Mouse (Mus musculus) testis, postnatal 10 days (tissue): ENCODE data around the gene Rpp14.
"Not testable (repeated sequence)": the region's sequence is repeated elsewhere in the genome, so short reads cannot be mapped to it uniquely, and the experiment has no call there.

Experiments
- DNase-seq: peaks from one replicate; pipeline ENCODE4 v3.0.0; 2021; ENCODE audit warnings: low spot score

Gene Rpp14

DNA sequence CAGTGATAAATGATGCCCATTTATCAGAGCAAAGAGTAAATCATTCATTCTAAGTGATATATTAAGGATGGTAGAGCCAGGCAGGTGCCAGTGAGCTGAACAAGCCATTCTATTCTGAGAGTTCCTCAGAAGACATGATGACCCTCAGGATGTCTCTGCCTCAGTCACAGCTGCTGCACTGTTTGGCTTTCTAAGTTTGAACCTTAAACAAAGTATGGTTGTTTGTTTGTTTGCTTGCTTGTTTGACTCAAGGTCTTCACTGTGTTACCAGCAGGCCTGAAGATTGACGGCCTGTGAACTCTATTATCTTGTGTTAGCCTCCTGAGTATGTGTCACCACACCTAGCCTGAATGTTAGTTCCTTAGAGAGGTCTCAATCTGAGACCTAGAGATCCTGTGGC lies 34.6 kb downstream of the Rpp14 start:
- no peak for DNase-seq

- no peak for DNase-seq
Measured at GRCm38 (mm10) chr14:8115772-8116171, 35.6 kb downstream of the Rpp14 start.

- DNase-seq, result no peak
Measured at GRCm38 (mm10) chr14:8117371-8117770, 37.2 kb downstream of the Rpp14 start.

- no peak for DNase-seq
Measured at GRCm38 (mm10) chr14:8119454-8119853, 39.3 kb downstream of the Rpp14 start.

- no peak for DNase-seq
Measured at GRCm38 (mm10) chr14:8119904-8120303, 39.7 kb downstream of the Rpp14 start.

DNA sequence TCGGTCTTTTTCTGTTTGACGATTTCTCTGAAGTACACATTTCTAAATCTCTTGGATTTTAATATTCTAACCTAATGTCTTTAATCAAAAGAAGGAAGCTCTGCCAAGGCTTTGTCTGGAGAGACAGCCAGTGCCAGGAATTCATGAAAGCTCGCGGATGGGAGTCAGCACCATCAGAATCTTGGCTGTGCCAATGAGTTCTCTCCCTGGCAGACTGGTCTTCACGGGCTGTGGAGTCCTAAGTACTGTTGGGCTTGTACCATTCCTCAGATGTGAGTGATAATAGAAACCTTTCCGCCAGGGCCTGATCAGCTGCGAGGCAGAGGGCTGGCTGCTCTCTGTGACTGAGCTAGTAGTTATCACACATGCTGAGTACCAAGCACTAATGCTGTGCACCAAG lies 43.0 kb downstream of the Rpp14 start:
- no peak for DNase-seq

DNA sequence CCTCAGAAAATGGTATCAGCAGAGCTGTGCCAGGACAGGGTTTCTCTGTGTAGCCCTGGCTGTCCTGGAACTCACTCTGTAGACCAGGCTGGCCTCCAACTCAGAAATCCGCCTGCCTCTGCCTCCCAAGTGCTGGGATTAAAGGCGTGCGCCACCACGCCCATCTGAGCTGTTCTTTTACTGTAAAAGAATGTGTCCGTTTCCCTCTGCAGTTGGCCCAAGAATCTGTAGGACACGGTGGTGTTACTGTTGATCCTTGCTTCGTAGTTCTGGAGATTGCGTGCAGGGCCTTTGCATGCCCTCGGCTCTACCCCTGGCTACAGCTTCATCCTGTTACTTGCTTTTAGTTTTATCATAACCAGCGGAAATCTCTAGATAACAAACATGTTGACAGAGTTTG lies 43.4 kb downstream of the Rpp14 start:
- DNase-seq, result not testable (repeated sequence)

- DNase-seq, result no peak
Measured at GRCm38 (mm10) chr14:8124046-8124881, 44.1 kb downstream of the Rpp14 start.

GRCm38 (mm10) chr14:8127971-8128370 lies 47.8 kb downstream of the Rpp14 start:
- DNase-seq, result no peak

GRCm38 (mm10) chr14:8132789-8133188 lies 52.6 kb downstream of the Rpp14 start:
- no peak for DNase-seq

- DNase-seq, result no peak
Measured at GRCm38 (mm10) chr14:8134234-8134633, 54.1 kb downstream of the Rpp14 start.

GRCm38 (mm10) chr14:8135130-8135529 lies 55.0 kb downstream of the Rpp14 start:
- DNase-seq, result no peak

DNA sequence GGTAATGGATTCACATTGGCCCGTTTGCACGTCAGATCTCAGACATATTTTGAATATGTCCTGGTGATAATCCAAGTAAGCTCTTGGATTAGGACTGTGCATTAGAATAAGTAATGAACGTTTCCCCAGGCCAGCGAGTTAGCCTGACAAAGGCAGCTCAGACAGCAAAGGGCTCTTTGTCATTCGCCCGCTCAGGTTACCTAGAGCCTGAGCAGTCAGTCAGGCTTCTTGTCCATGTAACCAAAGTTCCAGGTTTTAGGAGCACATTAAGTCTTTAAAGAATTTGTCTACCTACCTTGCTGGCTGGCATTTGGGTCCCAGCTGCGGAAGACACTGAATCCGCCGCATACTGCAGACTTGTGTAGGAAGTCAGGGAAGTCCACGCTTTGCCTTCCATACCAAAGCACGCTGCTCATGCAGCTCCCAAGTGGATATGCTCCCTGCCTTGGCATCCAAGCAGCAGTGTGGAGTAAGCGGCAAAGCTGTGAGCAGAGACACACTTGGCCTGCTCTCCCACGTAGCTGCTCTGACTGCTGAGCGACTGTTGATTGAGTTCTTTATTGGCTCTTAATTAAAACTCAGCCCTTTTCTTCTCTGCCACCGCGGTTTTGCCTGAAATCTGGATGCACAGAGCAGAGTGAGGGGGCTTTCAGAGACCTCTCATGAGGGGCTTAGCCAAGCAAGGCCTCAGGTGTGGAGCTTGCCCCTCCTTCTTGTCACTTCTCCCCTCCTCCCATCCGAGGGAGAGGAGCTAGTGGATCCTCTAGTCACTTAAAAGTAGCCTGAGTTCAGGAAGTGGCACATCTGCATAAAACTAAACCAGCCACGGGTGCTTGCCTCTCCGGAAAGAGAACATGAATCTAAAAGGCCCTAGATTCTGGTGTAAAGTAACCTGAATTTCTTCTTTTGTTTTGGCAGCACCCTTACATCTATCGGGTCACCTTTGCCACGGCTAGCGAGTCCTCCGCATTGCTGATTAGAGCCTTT lies 59.9 kb downstream of the Rpp14 start:
- no peak for DNase-seq

GRCm38 (mm10) chr14:8141131-8141530 lies 61.0 kb downstream of the Rpp14 start:
- no peak for DNase-seq
